Mouse (Mus musculus): Measurements from ENCODE around the gene Mdfic. TPM values are rescaled to one million over a fixed set of nuclear protein-coding genes. Genes with fewer than 3 reads are reported as not detected.

The Mdfic gene
- total and polyA plus RNA-seq, 3 experiments: 0.05 TPM; not detected in 2

- no peak for ATAC-seq (ENCODE audit: extremely low read depth, insufficient number of reproducible peaks, low FRiP score, poor library complexity, severe bottlenecking)
- no peaks in the 10 kb centered on the region for H3K27me3 ChIP-seq (ENCODE audit: insufficient read depth, low read length)
- H3K4me3 ChIP-seq (ENCODE audit: low read depth, low read length): no peak overlapping the region
- H3K4me1 ChIP-seq (ENCODE audit: insufficient read depth, low read depth, low read length): no peaks in the 10 kb centered on the region
- no peaks in the 10 kb centered on the region for H3K36me3 ChIP-seq (replicated peaks)
- TF ChIP-seq GATA1 (IDR thresholded peaks at IDR 0.05; ENCODE audit: borderline replicate concordance, low read length): no peak
- TF ChIP-seq GATA2 (IDR thresholded peaks at IDR 0.05; ENCODE audit: borderline replicate concordance, low read depth, low read length): no peak
- no peak for TF ChIP-seq POLR2AphosphoS5 (IDR thresholded peaks at IDR 0.05; ENCODE audit: insufficient replicate concordance, low read depth, low read length)
- no peak for TF ChIP-seq TAL1 (conservative IDR thresholded peaks at IDR 0.05; ENCODE audit: low read depth, low read length)
- no peak for TF ChIP-seq CTCF (IDR thresholded peaks at IDR 0.05; ENCODE audit: low read depth, low read length)
- DNase-seq (ENCODE audit: low spot score): no peak
- no peaks in the 10 kb centered on the region for H3K9me3 ChIP-seq (replicated peaks)
Observed at GRCm38 (mm10) chr6:15745313-15745712, 24.9 kb downstream of the Mdfic start.

- Histone ChIP-seq H3K4me1 (ENCODE audit: insufficient read depth, low read depth, low read length) (no peaks in the 10 kb centered on the region), H3K27me3 (ENCODE audit: insufficient read depth, low read length) (no peaks in the 10 kb centered on the region), H3K36me3 (replicated peaks) (no peaks in the 10 kb centered on the region), H3K9me3 (replicated peaks) (no peaks in the 10 kb centered on the region), H3K4me3 (ENCODE audit: low read depth, low read length) (no peak overlapping the region)
- DNase-seq (ENCODE audit: low spot score): no peak
- ATAC-seq (ENCODE audit: extremely low read depth, insufficient number of reproducible peaks, low FRiP score, poor library complexity, severe bottlenecking): no peak
- TF ChIP-seq TAL1 (conservative IDR thresholded peaks at IDR 0.05; ENCODE audit: low read depth, low read length) (no peak), CTCF (IDR thresholded peaks at IDR 0.05; ENCODE audit: low read depth, low read length) (no peak), GATA1 (IDR thresholded peaks at IDR 0.05; ENCODE audit: borderline replicate concordance, low read length) (no peak), GATA2 (IDR thresholded peaks at IDR 0.05; ENCODE audit: borderline replicate concordance, low read depth, low read length) (no peak), POLR2AphosphoS5 (IDR thresholded peaks at IDR 0.05; ENCODE audit: insufficient replicate concordance, low read depth, low read length) (no peak)
Observed at GRCm38 (mm10) chr6:15745891-15746290, 25.4 kb downstream of the Mdfic start.

GRCm38 (mm10) chr6:15747396-15748155, 27.1 kb downstream of the Mdfic start:
- H3K27me3 ChIP-seq (ENCODE audit: insufficient read depth, low read length): no peaks in the 10 kb centered on the region
- DNase-seq (ENCODE audit: low spot score) (no peak), ATAC-seq (ENCODE audit: extremely low read depth, insufficient number of reproducible peaks, low FRiP score, poor library complexity, severe bottlenecking) (no peak)
- TF ChIP-seq CTCF (IDR thresholded peaks at IDR 0.05; ENCODE audit: low read depth, low read length) (no peak), TAL1 (conservative IDR thresholded peaks at IDR 0.05; ENCODE audit: low read depth, low read length) (no peak), GATA1 (IDR thresholded peaks at IDR 0.05; ENCODE audit: borderline replicate concordance, low read length) (no peak), GATA2 (IDR thresholded peaks at IDR 0.05; ENCODE audit: borderline replicate concordance, low read depth, low read length) (no peak), POLR2AphosphoS5 (IDR thresholded peaks at IDR 0.05; ENCODE audit: insufficient replicate concordance, low read depth, low read length) (no peak)
- no peak overlapping the region for H3K4me3 ChIP-seq (ENCODE audit: low read depth, low read length)
- H3K36me3 ChIP-seq (replicated peaks): no peaks in the 10 kb centered on the region
- no peaks in the 10 kb centered on the region for H3K4me1 ChIP-seq (ENCODE audit: insufficient read depth, low read depth, low read length)
- no peaks in the 10 kb centered on the region for H3K9me3 ChIP-seq (replicated peaks)

GRCm38 (mm10) chr6:15748236-15748635, 27.8 kb downstream of the Mdfic start:
- Histone ChIP-seq H3K36me3 (replicated peaks) (no peaks in the 10 kb centered on the region), H3K4me1 (ENCODE audit: insufficient read depth, low read depth, low read length) (no peaks in the 10 kb centered on the region), H3K27me3 (ENCODE audit: insufficient read depth, low read length) (no peaks in the 10 kb centered on the region), H3K9me3 (replicated peaks) (no peaks in the 10 kb centered on the region), H3K4me3 (ENCODE audit: low read depth, low read length) (no peak overlapping the region)
- TF ChIP-seq GATA1 (IDR thresholded peaks at IDR 0.05; ENCODE audit: borderline replicate concordance, low read length) (no peak), TAL1 (conservative IDR thresholded peaks at IDR 0.05; ENCODE audit: low read depth, low read length) (no peak), CTCF (IDR thresholded peaks at IDR 0.05; ENCODE audit: low read depth, low read length) (no peak), POLR2AphosphoS5 (IDR thresholded peaks at IDR 0.05; ENCODE audit: insufficient replicate concordance, low read depth, low read length) (no peak), GATA2 (IDR thresholded peaks at IDR 0.05; ENCODE audit: borderline replicate concordance, low read depth, low read length) (no peak)
- ATAC-seq (ENCODE audit: extremely low read depth, insufficient number of reproducible peaks, low FRiP score, poor library complexity, severe bottlenecking) (no peak), DNase-seq (ENCODE audit: low spot score) (no peak)

- TF ChIP-seq POLR2AphosphoS5 (IDR thresholded peaks at IDR 0.05; ENCODE audit: insufficient replicate concordance, low read depth, low read length) (no peak), CTCF (IDR thresholded peaks at IDR 0.05; ENCODE audit: low read depth, low read length) (no peak), TAL1 (conservative IDR thresholded peaks at IDR 0.05; ENCODE audit: low read depth, low read length) (no peak), GATA2 (IDR thresholded peaks at IDR 0.05; ENCODE audit: borderline replicate concordance, low read depth, low read length) (no peak), GATA1 (IDR thresholded peaks at IDR 0.05; ENCODE audit: borderline replicate concordance, low read length) (no peak)
- no peak for ATAC-seq (ENCODE audit: extremely low read depth, insufficient number of reproducible peaks, low FRiP score, poor library complexity, severe bottlenecking)
Observed at GRCm38 (mm10) chr6:15748943-15749342, 28.5 kb downstream of the Mdfic start.

GRCm38 (mm10) chr6:15750101-15750500, 29.6 kb downstream of the Mdfic start:
- H3K4me1 ChIP-seq (ENCODE audit: insufficient read depth, low read depth, low read length): no peaks in the 10 kb centered on the region
- H3K36me3 ChIP-seq (replicated peaks): no peaks in the 10 kb centered on the region
- no peaks in the 10 kb centered on the region for H3K9me3 ChIP-seq (replicated peaks)
- H3K4me3 ChIP-seq (ENCODE audit: low read depth, low read length): no peak overlapping the region
- H3K27me3 ChIP-seq (ENCODE audit: insufficient read depth, low read length): no peaks in the 10 kb centered on the region
- no peak for TF ChIP-seq GATA1 (IDR thresholded peaks at IDR 0.05; ENCODE audit: borderline replicate concordance, low read length)
- no peak for TF ChIP-seq TAL1 (conservative IDR thresholded peaks at IDR 0.05; ENCODE audit: low read depth, low read length)
- TF ChIP-seq POLR2AphosphoS5 (IDR thresholded peaks at IDR 0.05; ENCODE audit: insufficient replicate concordance, low read depth, low read length): no peak
- no peak for TF ChIP-seq CTCF (IDR thresholded peaks at IDR 0.05; ENCODE audit: low read depth, low read length)
- TF ChIP-seq GATA2 (IDR thresholded peaks at IDR 0.05; ENCODE audit: borderline replicate concordance, low read depth, low read length): no peak
- DNase-seq (ENCODE audit: low spot score): no peak
- ATAC-seq (ENCODE audit: extremely low read depth, insufficient number of reproducible peaks, low FRiP score, poor library complexity, severe bottlenecking): no peak

More at GRCm38 (mm10) chr6:15748943-15749342, 28.5 kb downstream of the Mdfic start:
- no peak for DNase-seq (ENCODE audit: low spot score)
- no peak overlapping the region for H3K4me3 ChIP-seq (ENCODE audit: low read depth, low read length)
- H3K36me3 ChIP-seq (replicated peaks): no peaks in the 10 kb centered on the region
- no peaks in the 10 kb centered on the region for H3K4me1 ChIP-seq (ENCODE audit: insufficient read depth, low read depth, low read length)
- no peaks in the 10 kb centered on the region for H3K27me3 ChIP-seq (ENCODE audit: insufficient read depth, low read length)
- H3K9me3 ChIP-seq (replicated peaks): no peaks in the 10 kb centered on the region

All from G1E (cell line).